Mouse (Mus musculus): ENCODE results near the gene Zfp324.

Zfp324 gene

GRCm38 (mm10) chr7:13009143-13010004 is 43.7 kb downstream of the Zfp324 start:
- DNase-seq (ENCODE audit: low read depth in 2 of 2, low spot score in 2 of 2), result peak; percentile 90 to 93

GRCm38 (mm10) chr7:13010005-13010908 is 44.6 kb downstream of the Zfp324 start, which contains the start of gene Zbtb45:
TSS of gene Zbtb45 (minus strand) at chr7:13010034.
- no peak for DNase-seq (ENCODE audit: low read depth in 2 of 2, low spot score in 2 of 2)

- DNase-seq (ENCODE audit: low read depth in 2 of 2, low spot score in 2 of 2), result no peak
Observed at GRCm38 (mm10) chr7:13013671-13014070, 48.0 kb downstream of the Zfp324 start.

- no peak for DNase-seq (ENCODE audit: low read depth in 2 of 2, low spot score in 2 of 2)
Observed at GRCm38 (mm10) chr7:13014275-13014839, 48.7 kb downstream of the Zfp324 start.

- no peak for DNase-seq (ENCODE audit: low read depth in 2 of 2, low spot score in 2 of 2)
Observed at GRCm38 (mm10) chr7:13015217-13015616, 49.6 kb downstream of the Zfp324 start.

GRCm38 (mm10) chr7:13022773-13023535 is 57.3 kb downstream of the Zfp324 start:
- no peak for DNase-seq (ENCODE audit: low read depth in 2 of 2, low spot score in 2 of 2)
